Mouse (Mus musculus) MEL (cell line): ENCODE results near the gene Fam214a.

Experiments
- BHLHE40 ChIP-seq: IDR thresholded peaks from 2 replicates; pipeline ENCODE4 v1.6.1; 2012; ENCODE audit warnings: low read depth, mild to moderate bottlenecking, inconsistent platforms, low read length, improper control_type of control experiment, borderline replicate concordance
- CTCF ChIP-seq, 3 experiments: IDR thresholded peaks in 2 of 3; conservative IDR thresholded peaks in 1 of 3; 2 replicates each; pipeline ENCODE4 v1.5.1; 2011 to 2012; ENCODE audit warnings: low read length in 3 of 3, low read depth in 2 of 3, mild to moderate bottlenecking in 2 of 3, improper control_type of control experiment in 1 of 3, inconsistent platforms in 1 of 3, mixed read lengths in 1 of 3, moderate library complexity in 1 of 3; ENCODE audit not compliant: control insufficient read depth in 1 of 3, insufficient read depth in 1 of 3, poor library complexity in 1 of 3, severe bottlenecking in 1 of 3
- EP300 ChIP-seq, 2 experiments: IDR thresholded peaks; 2 replicates each; pipeline ENCODE4 v1.6.1; 2011; ENCODE audit warnings: improper control_type of control experiment in 2 of 2, low read length in 2 of 2, low read depth in 1 of 2, mild to moderate bottlenecking in 1 of 2
- GABPA ChIP-seq: IDR thresholded peaks from 2 replicates; pipeline ENCODE4 v1.6.1; 2012; ENCODE audit warnings: low read depth, mild to moderate bottlenecking, inconsistent platforms, low read length, improper control_type of control experiment, moderate library complexity
- HCFC1 ChIP-seq: IDR thresholded peaks from 2 replicates; pipeline ENCODE4 v1.6.1; 2012; ENCODE audit warnings: low read depth, mild to moderate bottlenecking, inconsistent platforms, low read length, improper control_type of control experiment, moderate library complexity
- MAX ChIP-seq: IDR thresholded peaks from 2 replicates; pipeline ENCODE4 v1.6.1; 2011; ENCODE audit warnings: low read length, improper control_type of control experiment
- NELFE ChIP-seq: IDR thresholded peaks from 2 replicates; pipeline ENCODE4 v1.6.1; 2011; ENCODE audit warnings: low read depth, low read length, improper control_type of control experiment
- POLR2A ChIP-seq, 2 experiments: IDR thresholded peaks; 2 replicates each; pipeline ENCODE4 v1.6.1; 2011 to 2012; ENCODE audit warnings: low read length in 2 of 2, mild to moderate bottlenecking in 2 of 2, control low read depth in 1 of 2, improper control_type of control experiment in 1 of 2, low read depth in 1 of 2, moderate library complexity in 1 of 2; ENCODE audit not compliant: control insufficient read depth in 1 of 2, insufficient read depth in 1 of 2, poor library complexity in 1 of 2
- POLR2AphosphoS5 ChIP-seq: IDR thresholded peaks from 2 replicates; pipeline ENCODE4 v1.6.1; 2012; ENCODE audit warnings: low read depth, borderline replicate concordance, mild to moderate bottlenecking, inconsistent platforms, low read length, moderate library complexity, mixed read lengths
- RCOR1 ChIP-seq: IDR thresholded peaks from 2 replicates; pipeline ENCODE4 v1.6.1; 2012; ENCODE audit warnings: low read depth, mild to moderate bottlenecking, inconsistent platforms, low read length, improper control_type of control experiment
- SIN3A ChIP-seq: IDR thresholded peaks from 2 replicates; pipeline ENCODE4 v1.6.1; 2012; ENCODE audit warnings: low read length, improper control_type of control experiment, inconsistent platforms
- TBP ChIP-seq: IDR thresholded peaks from 2 replicates; pipeline ENCODE4 v1.8.0; 2011; ENCODE audit warnings: low read depth, low read length, improper control_type of control experiment
- USF1 ChIP-seq: IDR thresholded peaks from 2 replicates; pipeline ENCODE4 v1.6.1; 2014; ENCODE audit warnings: low read depth, mild to moderate bottlenecking, inconsistent platforms, low read length, improper control_type of control experiment, moderate library complexity

DNA sequence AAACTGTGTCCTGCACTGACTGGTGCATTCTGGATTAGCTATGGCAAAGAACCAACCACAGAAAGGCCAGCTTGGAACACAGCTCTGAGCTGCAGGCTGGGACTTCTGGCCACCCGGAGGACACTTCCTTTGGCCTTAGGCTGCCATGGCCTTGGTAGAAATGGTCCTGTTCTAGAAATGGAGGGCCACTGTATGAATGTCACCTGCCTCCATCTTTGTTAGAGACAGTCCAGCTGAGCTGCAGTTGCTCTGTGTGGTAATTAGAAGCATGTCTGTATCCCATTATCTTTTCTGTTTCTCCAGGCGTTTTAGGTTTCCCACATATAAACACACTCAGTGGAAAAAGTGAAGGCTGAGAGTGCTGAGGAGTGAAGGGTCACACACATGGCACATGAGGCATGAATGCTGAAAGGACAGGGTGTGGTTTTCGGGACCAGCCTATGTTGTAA is 29.0 kb downstream of the Fam214a start:
- no peak for TF ChIP-seq POLR2AphosphoS5
- TF ChIP-seq POLR2A (IDR thresholded peaks at IDR 0.05; ENCODE audit: control insufficient read depth in 1 of 2, insufficient read depth in 1 of 2, low read depth in 1 of 2, low read length in 2 of 2, poor library complexity in 1 of 2) = no peak
- no peak for TF ChIP-seq GABPA
- TF ChIP-seq MAX = no peak
- TF ChIP-seq NELFE = no peak
- TF ChIP-seq SIN3A = no peak
- no peak for TF ChIP-seq BHLHE40
- no peak for TF ChIP-seq RCOR1
- no peak for TF ChIP-seq EP300 (IDR thresholded peaks at IDR 0.05; ENCODE audit: low read depth in 1 of 2, low read length in 2 of 2)
- TF ChIP-seq TBP = no peak
- no peak for TF ChIP-seq CTCF (IDR thresholded peaks at IDR 0.05 in 2 of 3, conservative IDR thresholded peaks at IDR 0.05 in 1 of 3; ENCODE audit: control insufficient read depth in 1 of 3, insufficient read depth in 1 of 3, low read depth in 2 of 3, low read length in 3 of 3, poor library complexity in 1 of 3, severe bottlenecking in 1 of 3)
- no peak for TF ChIP-seq HCFC1
- no peak for TF ChIP-seq USF1
